Mouse (Mus musculus): ENCODE data around the gene Inhba. TPM values are rescaled to one million over a fixed set of nuclear protein-coding genes. Genes with fewer than 3 reads are reported as not detected.

Gene Inhba
- total RNA-seq (2021) = under 1 TPM; 0.61 to 0.99 TPM
- long read RNA-seq, experiment 1 = 0 reads
- long read RNA-seq, experiment 2 = 0 reads

- intact Hi-C loops (cut with DNase I) = no loop called here
- peak in 1 of 2 experiments; percentile 35 for DNase-seq
Measured at GRCm38 (mm10) chr13:16011372-16012242, at the start of gene Inhba. TSS of gene Inhba (plus strand) at chr13:16011851.

GRCm38 (mm10) chr13:15976584-15976983 is 35.1 kb upstream of the Inhba start:
- no peak for DNase-seq
- intact Hi-C loops (cut with DNase I) = no loop called here

GRCm38 (mm10) chr13:15979551-15979950 is 32.1 kb upstream of the Inhba start:
- intact Hi-C loops (cut with DNase I) = no loop called here
- no peak for DNase-seq

GRCm38 (mm10) chr13:15982041-15982440 is 29.6 kb upstream of the Inhba start:
- intact Hi-C loops (cut with DNase I) = no loop called here

GRCm38 (mm10) chr13:15985761-15986160 is 25.9 kb upstream of the Inhba start:
- DNase-seq = no peak
- intact Hi-C loops (cut with DNase I) = no loop called here

More at GRCm38 (mm10) chr13:15982041-15982440, 29.6 kb upstream of the Inhba start:
- DNase-seq = no peak

- no peak for DNase-seq
- intact Hi-C loops (cut with DNase I) = no loop called here
Measured at GRCm38 (mm10) chr13:15986172-15986571, 25.5 kb upstream of the Inhba start.

- intact Hi-C loops (cut with DNase I) = no loop called here
- DNase-seq = no peak
Measured at GRCm38 (mm10) chr13:15995314-15995713, 16.3 kb upstream of the Inhba start.

- intact Hi-C loops (cut with DNase I) = no loop called here
- DNase-seq = no peak
Measured at GRCm38 (mm10) chr13:16005517-16005916, 6.1 kb upstream of the Inhba start.

- DNase-seq = no peak
- intact Hi-C loops (cut with DNase I) = no loop called here
Measured at GRCm38 (mm10) chr13:16007748-16008147, 3.9 kb upstream of the Inhba start.

- intact Hi-C loops (cut with DNase I) = no loop called here
- no peak for DNase-seq
Measured at GRCm38 (mm10) chr13:16008348-16008747, 3.3 kb upstream of the Inhba start.

GRCm38 (mm10) chr13:16009766-16010465 is 1.7 kb upstream of the Inhba start:
- intact Hi-C loops (cut with DNase I) = no loop called here
- DNase-seq = no peak

- intact Hi-C loops (cut with DNase I) = no loop called here
- no peak for DNase-seq
Measured at GRCm38 (mm10) chr13:16010586-16010985, 1.1 kb upstream of the Inhba start.

- peak; percentile 48 to 49 for DNase-seq
Measured at GRCm38 (mm10) chr13:16012243-16012887, 714 bp downstream of the Inhba start.

GRCm38 (mm10) chr13:16014166-16014565 is 2.5 kb downstream of the Inhba start:
- intact Hi-C loops (cut with DNase I) = no loop called here
- no peak for DNase-seq

More at GRCm38 (mm10) chr13:16012243-16012887, 714 bp downstream of the Inhba start:
- intact Hi-C loops (cut with DNase I) = no loop called here

GRCm38 (mm10) chr13:16016506-16016905 is 4.9 kb downstream of the Inhba start:
- no peak for DNase-seq
- intact Hi-C loops (cut with DNase I) = no loop called here

GRCm38 (mm10) chr13:16017338-16017737 is 5.7 kb downstream of the Inhba start:
- DNase-seq = no peak
- intact Hi-C loops (cut with DNase I) = no loop called here

GRCm38 (mm10) chr13:16017777-16018176 is 6.1 kb downstream of the Inhba start:
- intact Hi-C loops (cut with DNase I) = no loop called here

GRCm38 (mm10) chr13:16018807-16019510 is 7.3 kb downstream of the Inhba start:
- intact Hi-C loops (cut with DNase I) = no loop called here
- no peak for DNase-seq

More at GRCm38 (mm10) chr13:16017777-16018176, 6.1 kb downstream of the Inhba start:
- DNase-seq = no peak

- intact Hi-C loops (cut with DNase I) = no loop called here
- DNase-seq = no peak
Measured at GRCm38 (mm10) chr13:16020659-16021058, 9.0 kb downstream of the Inhba start.

- DNase-seq = no peak
- intact Hi-C loops (cut with DNase I) = no loop called here
Measured at GRCm38 (mm10) chr13:16021181-16021580, 9.5 kb downstream of the Inhba start.

Measured in gastrocnemius, postnatal 36 days (tissue).